Mouse (Mus musculus) G1E (cell line): Measurements from ENCODE around the gene Plcg1.

Experiments
- CTCF ChIP-seq: IDR thresholded peaks from 2 replicates; pipeline ENCODE4 v1.5.1; 2012; ENCODE audit warnings: low read depth, low read length, inconsistent platforms, mixed read lengths
- GATA1 ChIP-seq: IDR thresholded peaks from 2 replicates; pipeline ENCODE4 v1.6.1; 2012; ENCODE audit warnings: borderline replicate concordance, low read length, inconsistent platforms, mixed read lengths
- GATA2 ChIP-seq: IDR thresholded peaks from 2 replicates; pipeline ENCODE4 v1.6.1; 2012; ENCODE audit warnings: low read depth, low read length, inconsistent platforms, borderline replicate concordance
- POLR2AphosphoS5 ChIP-seq: IDR thresholded peaks from 2 replicates; pipeline ENCODE4 v1.6.1; 2012; ENCODE audit warnings: low read depth, low read length, inconsistent platforms; ENCODE audit not compliant: insufficient replicate concordance
- TAL1 ChIP-seq: conservative IDR thresholded peaks from 2 replicates; pipeline ENCODE4 v1.6.1; 2012; ENCODE audit warnings: low read depth, low read length, inconsistent platforms, mixed read lengths

DNA sequence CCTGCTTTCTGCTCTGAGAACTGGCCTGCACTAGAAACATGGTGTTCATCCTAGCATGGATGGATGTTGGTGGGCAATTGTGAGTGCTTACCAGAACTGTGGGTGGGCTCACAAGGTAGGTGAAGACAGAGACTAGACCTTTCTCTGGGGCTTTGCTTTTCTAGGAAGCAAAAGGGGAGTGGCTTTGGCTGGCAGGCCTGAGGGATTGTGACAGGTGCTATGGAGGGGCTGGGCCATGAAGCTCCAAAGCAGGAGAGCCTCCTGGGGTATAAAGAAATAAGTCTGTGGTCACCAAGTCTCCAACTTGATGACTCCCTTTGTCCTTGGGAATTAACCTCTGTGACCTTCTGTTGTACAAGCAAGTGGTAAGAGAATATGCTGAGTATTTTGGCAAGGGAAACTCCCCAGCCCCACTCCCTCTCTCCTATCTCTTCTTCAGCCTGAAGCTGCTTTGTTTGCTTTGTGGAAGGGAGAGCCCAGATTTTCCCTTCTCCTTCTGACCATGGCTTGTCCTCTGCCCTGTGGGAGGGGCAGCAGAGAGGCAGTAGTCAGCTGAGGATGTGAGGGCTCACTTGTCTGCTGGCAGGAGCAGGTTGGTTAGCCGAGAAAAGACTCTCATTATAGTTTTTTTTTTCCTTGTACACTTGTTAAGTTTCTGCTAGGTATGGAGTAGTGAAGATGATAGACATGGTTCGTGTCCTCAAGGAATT, 8.7 kb downstream of the Plcg1 start:
- TF ChIP-seq CTCF (no peak), POLR2AphosphoS5 (no peak), GATA1 (no peak), TAL1 (no peak), GATA2 (no peak)
